Mouse (Mus musculus) bone marrow macrophage, adult 2 months (primary cell): ENCODE data around the gene Zfp114.

Experiments
- CTCF ChIP-seq: IDR thresholded peaks from 2 replicates; pipeline ENCODE4 v1.5.1; 2012; ENCODE audit warnings: low read depth, mild to moderate bottlenecking, low read length, moderate library complexity
- POLR2A ChIP-seq: IDR thresholded peaks from 2 replicates; pipeline ENCODE4 v1.6.1; 2012; ENCODE audit warnings: mild to moderate bottlenecking, low read depth, low read length, borderline replicate concordance

- no peak for TF ChIP-seq CTCF
- no peak for TF ChIP-seq POLR2A
Measured at GRCm38 (mm10) chr7:24172191-24172590, 2.7 kb upstream of the Zfp114 start.
